In genomic region chr1:52302557-52302956, GRCm38 (mm10) we compare ENCODE assay signal across 8 mouse cellular contexts.
A peak's percentile ranks its signal among the peaks of the same experiment; 100 is the strongest.
DNase-seq lines count a peak whose midpoint lies in the region; ATAC-seq and TF ChIP-seq lines count a peak whose summit lies in the region.

No protein-coding gene starts in this region.

- peak; percentile 76 for TF ChIP-seq CTCF in heart, adult 2 months (IDR thresholded peaks at IDR 0.05)
- TF ChIP-seq CTCF in midbrain, postnatal 0 days (IDR thresholded peaks at IDR 0.05), result peak; percentile 76

- H3K79me2 ChIP-seq in heart, adult 2 months (replicated peaks; ENCODE audit: control insufficient read depth, insufficient read depth, low read length), result no peaks in the 10 kb centered on the region

- no peaks in the 10 kb centered on the region for H3K9me3 ChIP-seq in heart, embryonic 11.5 days (replicated peaks; ENCODE audit: control insufficient read depth, low read length)
- no peaks in the 10 kb centered on the region for H3K9me3 ChIP-seq in intestine, embryonic 15.5 days
- H3K9me3 ChIP-seq in midbrain, postnatal 0 days (ENCODE audit: low read length), result no peaks in the 10 kb centered on the region

- no peak overlapping the region for H3K9ac ChIP-seq in heart, adult 2 months (ENCODE audit: low read depth, low read length)
- H3K9ac ChIP-seq in heart, embryonic 11.5 days (ENCODE audit: low read depth, low read length), result no peak overlapping the region
- H3K9ac ChIP-seq in intestine, embryonic 15.5 days, result no peak overlapping the region
- H3K9ac ChIP-seq in midbrain, postnatal 0 days (replicated peaks; ENCODE audit: low read length, poor library complexity, severe bottlenecking), result no peak overlapping the region

- H3K4me2 ChIP-seq in heart, embryonic 11.5 days, result no peak overlapping the region
- no peak overlapping the region for H3K4me2 ChIP-seq in intestine, embryonic 15.5 days (replicated peaks)
- no peak overlapping the region for H3K4me2 ChIP-seq in midbrain, postnatal 0 days (ENCODE audit: low read depth, low read length, poor library complexity, severe bottlenecking)

- H3K36me3 ChIP-seq in heart, adult 2 months (ENCODE audit: control insufficient read depth, insufficient read depth, low read length), result no peaks in the 10 kb centered on the region
- no peaks in the 10 kb centered on the region for H3K36me3 ChIP-seq in heart, embryonic 11.5 days (ENCODE audit: control insufficient read depth, insufficient read depth, low read length)
- no peaks in the 10 kb centered on the region for H3K36me3 ChIP-seq in intestine, embryonic 15.5 days
- H3K36me3 ChIP-seq in midbrain, postnatal 0 days (ENCODE audit: insufficient read depth, low read length), result no peaks in the 10 kb centered on the region

- intact Hi-C loops in heart, adult 2 months (cut with DNase I), result loop anchor here (1.0 to 5.0 kb wide), 3 partner anchors 135 to 438 kb away; no protein-coding TSS in a partner anchor

- H3K4me1 ChIP-seq in heart, adult 2 months (ENCODE audit: control insufficient read depth, insufficient read depth, low read length), result no peaks in the 10 kb centered on the region; the same call in 1 of the 2 replicates
- no peaks in the 10 kb centered on the region for H3K4me1 ChIP-seq in heart, embryonic 11.5 days (ENCODE audit: control insufficient read depth, insufficient read depth, low read length)
- H3K4me1 ChIP-seq in intestine, embryonic 15.5 days (replicated peaks), result 0 out of 2 replicates have a peak, but pooled peaks cover 3% of the 10 kb centered on the region
- no peaks in the 10 kb centered on the region for H3K4me1 ChIP-seq in midbrain, postnatal 0 days (ENCODE audit: insufficient read depth, low read length)

- WGBS in heart, adult 2 months, result 7% methylated on average over 6 of the region's 6 CpGs
- 5% methylated on average over 6 of the region's 6 CpGs for WGBS in heart, embryonic 11.5 days (ENCODE audit: insufficient replicate concordance)
- WGBS in intestine, embryonic 15.5 days, result 7% methylated on average over 6 of the region's 6 CpGs
- WGBS in midbrain, postnatal 0 days, result 4% methylated on average over 6 of the region's 6 CpGs

- DNase-seq in heart, adult 2 months, result peak; percentile 71 to 78
- DNase-seq in c-Kit-positive CD71-positive TER-119-positive erythroid progenitor cells, embryonic 14.5 days (ENCODE audit: low spot score), result peak; percentile 47
- DNase-seq in left cerebral cortex, adult 8-10 months (ENCODE audit: low spot score in 2 of 2), result peak; percentile 34 to 48
- peak; percentile 80 for DNase-seq in midbrain, postnatal 0 days (ENCODE audit: low spot score)
- DNase-seq in spleen, postnatal 36 days (ENCODE audit: low spot score in 2 of 2), result peak; percentile 40 to 44

- TF ChIP-seq EP300 in heart, adult 2 months (IDR thresholded peaks at IDR 0.05; ENCODE audit: insufficient read depth, low read depth, low read length), result 0 out of 2 replicates have a peak, but pooled peaks have one; percentile 16

- ATAC-seq in heart, embryonic 11.5 days (replicated peaks; ENCODE audit: insufficient number of reproducible peaks, low FRiP score, low TSS enrichment), result no peak
- ATAC-seq in frontal cortex, adult (ENCODE audit: low TSS enrichment), result peak; percentile 94
- ATAC-seq in intestine, embryonic 15.5 days, result peak; percentile 79
- ATAC-seq in midbrain, postnatal 0 days (ENCODE audit: low FRiP score), result 0 out of 2 replicates have a peak, but pooled peaks have one; percentile 50

- no peak overlapping the region for H3K27ac ChIP-seq in heart, adult 2 months
- H3K27ac ChIP-seq in heart, embryonic 11.5 days (ENCODE audit: low read depth, low read length), result no peak overlapping the region
- no peak overlapping the region for H3K27ac ChIP-seq in intestine, embryonic 15.5 days
- H3K27ac ChIP-seq in midbrain, postnatal 0 days (ENCODE audit: low read depth, low read length), result no peak overlapping the region

- no peaks in the 10 kb centered on the region for H3K27me3 ChIP-seq in heart, adult 2 months (ENCODE audit: control insufficient read depth, insufficient read depth, low read length)
- no peaks in the 10 kb centered on the region for H3K27me3 ChIP-seq in heart, embryonic 11.5 days (ENCODE audit: control insufficient read depth, insufficient read depth, low read length)
- no peaks in the 10 kb centered on the region for H3K27me3 ChIP-seq in intestine, embryonic 15.5 days (replicated peaks)
- no peaks in the 10 kb centered on the region for H3K27me3 ChIP-seq in midbrain, postnatal 0 days (ENCODE audit: insufficient read depth, low read length)

- no peak for TF ChIP-seq POLR2A in heart, adult 2 months (IDR thresholded peaks at IDR 0.05; ENCODE audit: insufficient read depth, low read depth, low read length)

- H3K4me3 ChIP-seq in heart, adult 2 months, result no peak overlapping the region
- H3K4me3 ChIP-seq in heart, embryonic 11.5 days (ENCODE audit: low read depth, low read length), result no peak overlapping the region
- H3K4me3 ChIP-seq in intestine, embryonic 15.5 days (replicated peaks), result no peak overlapping the region
- no peak overlapping the region for H3K4me3 ChIP-seq in midbrain, postnatal 0 days (ENCODE audit: low read depth, low read length)
